Mouse (Mus musculus) heart, embryonic 10.5 days (tissue): ENCODE measurements around the gene Lin7b. TPM values are rescaled to one million over a fixed set of nuclear protein-coding genes. Genes with fewer than 3 reads are reported as not detected.

ENCODE experiments used
- polyA plus RNA-seq: library from polyadenylated mRNA; unstranded; fragments of >200 nt; fragmentation: Nextera tagmentation; extraction: Ambion mirVana; gene quantifications from 2 replicates; pipeline ENCODE4 v1.2.1, GENCODE M21; 2016

Gene Lin7b
- polyA plus RNA-seq, 1 experiment from 2014 or later: 0.59 TPM

Other genes with a start within 250 kb of the Lin7b start
- 1,266 and 1,534 TPM in 2 replicates for gene Rps11, start 246.1 kb downstream of the Lin7b start, polyA plus RNA-seq
- 873 and 1,060 TPM in 2 replicates for gene Rpl13a, start 241.8 kb downstream of the Lin7b start, polyA plus RNA-seq
- gene Gm45713, start 234.4 kb downstream of the Lin7b start, polyA plus RNA-seq: 0.36 and 0.58 TPM in 2 replicates
- gene Flt3l, start 234.2 kb downstream of the Lin7b start, polyA plus RNA-seq: 2.5 and 3.1 TPM in 2 replicates
- gene Pih1d1, start 216.3 kb downstream of the Lin7b start, polyA plus RNA-seq: 97.8 and 102 TPM in 2 replicates
- 45.2 and 45.7 TPM in 2 replicates for gene Aldh16a1, start 216.0 kb downstream of the Lin7b start, polyA plus RNA-seq
- 0.76 and 1.4 TPM in 2 replicates for gene Slc17a7, start 206.6 kb downstream of the Lin7b start, polyA plus RNA-seq
- gene Gfy, start 191.0 kb downstream of the Lin7b start, polyA plus RNA-seq: not detected in 2 replicates
- 0.41 TPM in 1 of 2 replicates, not detected in the other for gene Pth2, start 189.6 kb downstream of the Lin7b start, polyA plus RNA-seq
- gene Ccdc155, start 165.7 kb downstream of the Lin7b start, polyA plus RNA-seq: 0.69 and 0.88 TPM in 2 replicates
- 1.2 and 1.9 TPM in 2 replicates for gene Dkkl1, start 158.4 kb downstream of the Lin7b start, polyA plus RNA-seq
- gene Tead2, start 154.8 kb downstream of the Lin7b start, polyA plus RNA-seq: 161 and 210 TPM in 2 replicates
- gene Cd37, start 131.5 kb downstream of the Lin7b start, polyA plus RNA-seq: 1.5 and 2.3 TPM in 2 replicates
- gene Slc6a16, start 129.5 kb downstream of the Lin7b start, polyA plus RNA-seq: 0.50 and 0.83 TPM in 2 replicates
- gene Slc6a21, start 93.1 kb downstream of the Lin7b start, polyA plus RNA-seq: not detected in 2 replicates
- gene Trpm4, start 36.8 kb downstream of the Lin7b start, polyA plus RNA-seq: 13.5 and 15.2 TPM in 2 replicates
- gene Hrc, start 35.3 kb downstream of the Lin7b start, polyA plus RNA-seq: 17.9 and 31.4 TPM in 2 replicates
- gene Ppfia3, start 3.6 kb downstream of the Lin7b start, polyA plus RNA-seq: 2.4 and 2.9 TPM in 2 replicates
- gene Snrnp70, start 25.2 kb upstream of the Lin7b start, polyA plus RNA-seq: 173 and 241 TPM in 2 replicates
- gene Kcna7, start 35.1 kb upstream of the Lin7b start, polyA plus RNA-seq: 0.28 and 0.45 TPM in 2 replicates
- gene Ntf5, start 43.1 kb upstream of the Lin7b start, polyA plus RNA-seq: 1.5 and 2.6 TPM in 2 replicates
- gene Lhb, start 50.2 kb upstream of the Lin7b start, polyA plus RNA-seq: not detected in 2 replicates
- 79.9 and 124 TPM in 2 replicates for gene Gys1, start 64.3 kb upstream of the Lin7b start, polyA plus RNA-seq
- gene Ruvbl2, start 67.5 kb upstream of the Lin7b start, polyA plus RNA-seq: 121 and 175 TPM in 2 replicates
- 4,578 and 4,939 TPM in 2 replicates for gene Ftl1, start 89.3 kb upstream of the Lin7b start, polyA plus RNA-seq
- 187 and 244 TPM in 2 replicates for gene Bax, start 96.3 kb upstream of the Lin7b start, polyA plus RNA-seq
- gene Tulp2, start 111.3 kb upstream of the Lin7b start, polyA plus RNA-seq: 2.6 and 2.9 TPM in 2 replicates
- not detected in 2 replicates for gene Gm45808, start 116.2 kb upstream of the Lin7b start, polyA plus RNA-seq
- gene Dhdh, start 118.2 kb upstream of the Lin7b start, polyA plus RNA-seq: 5.8 and 6.1 TPM in 2 replicates
- 163 and 198 TPM in 2 replicates for gene Nucb1, start 139.8 kb upstream of the Lin7b start, polyA plus RNA-seq
- 28.2 and 31.2 TPM in 2 replicates for gene Ppp1r15a, start 155.7 kb upstream of the Lin7b start, polyA plus RNA-seq
- 0.59 and 0.64 TPM in 2 replicates for gene Plekha4, start 155.7 kb upstream of the Lin7b start, polyA plus RNA-seq
- gene Hsd17b14, start 184.3 kb upstream of the Lin7b start, polyA plus RNA-seq: 0.42 and 1.2 TPM in 2 replicates
- 76.7 and 80.8 TPM in 2 replicates for gene Bcat2, start 199.6 kb upstream of the Lin7b start, polyA plus RNA-seq
- gene Fgf21, start 244.9 kb upstream of the Lin7b start, polyA plus RNA-seq: not detected in 2 replicates
- not detected in 2 replicates for gene Fut1, start 246.7 kb upstream of the Lin7b start, polyA plus RNA-seq